Mouse (Mus musculus) brown adipose tissue, adult 24 weeks (tissue): ENCODE results near the gene Dtl. TPM values are rescaled to one million over a fixed set of nuclear protein-coding genes. Genes with fewer than 3 reads are reported as not detected.
"Not testable (repeated sequence)": the region's sequence is repeated elsewhere in the genome, so short reads cannot be mapped to it uniquely, and the experiment has no call there.

Experiments used
- H3K27ac ChIP-seq: fragments of 200-500 bp; replicated peaks from 2 replicates; pipeline ENCODE4 v1.5.1; 2012; ENCODE audit warnings: low read depth, mild to moderate bottlenecking, low read length
- H3K4me1 ChIP-seq: fragments of 200-500 bp; 2 replicates; pipeline ENCODE4 v1.6.1; 2012; ENCODE audit warnings: low read length, mixed read lengths; ENCODE audit not compliant: control insufficient read depth, insufficient read depth, insufficient read length
- H3K4me3 ChIP-seq: fragments of 200-500 bp; 2 replicates; pipeline ENCODE4 v1.5.1; 2012; ENCODE audit warnings: low read depth, mild to moderate bottlenecking, low read length, moderate library complexity; ENCODE audit not compliant: insufficient read depth
- polyA plus RNA-seq: library from polyadenylated mRNA; stranded (reverse); fragments of >200 nt; gene quantifications from 2 replicates; pipeline ENCODE4 v1.2.4, GENCODE M21; 2012; ENCODE audit not compliant: missing spikeins, insufficient read depth, insufficient read length

Dtl gene
- polyA plus RNA-seq, 1 experiment: 1.1 TPM

DNA sequence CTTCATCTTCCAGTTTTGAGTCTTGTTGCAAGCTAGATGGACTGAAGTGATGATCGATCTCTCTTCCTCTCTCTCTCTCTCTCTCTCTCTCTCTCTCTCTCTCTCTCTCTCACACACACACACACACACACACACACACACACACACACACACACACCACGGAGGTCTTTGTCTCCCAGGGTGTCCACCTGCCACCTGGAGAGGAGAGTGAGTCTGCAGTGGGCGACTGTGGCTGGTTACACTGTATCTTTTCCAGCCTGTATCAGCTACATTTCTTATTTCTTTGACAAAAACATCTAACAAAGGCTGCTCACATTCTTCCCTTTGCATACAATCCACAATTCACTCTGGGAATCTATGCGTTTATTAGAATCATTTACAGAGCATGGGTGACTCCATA is 56.4 kb downstream of the Dtl start:
- Histone ChIP-seq H3K27ac (no peak overlapping the region), H3K4me1 (no peaks in the 10 kb centered on the region), H3K4me3 (no peak overlapping the region)

DNA sequence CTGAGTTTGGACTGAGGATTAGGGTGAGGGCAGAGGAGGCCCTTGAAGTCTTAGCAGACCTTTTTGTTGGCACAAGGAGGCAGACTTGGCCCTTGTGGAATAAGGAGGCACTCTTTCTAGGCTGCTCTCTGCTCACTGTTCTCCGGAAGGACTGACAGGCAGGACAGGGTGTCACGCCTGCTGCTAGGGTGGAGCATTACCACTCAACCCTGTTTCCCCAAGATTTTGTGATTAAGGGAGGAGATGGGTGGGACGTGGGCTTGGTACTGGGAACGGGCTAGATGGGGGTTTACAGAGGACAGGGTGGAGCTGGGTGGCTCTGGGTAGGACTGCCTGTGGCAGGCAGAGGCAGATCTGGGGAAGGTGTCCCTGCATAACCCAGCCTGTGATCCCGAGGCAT is 57.4 kb downstream of the Dtl start:
- Histone ChIP-seq H3K4me3 (no peak overlapping the region), H3K4me1 (no peaks in the 10 kb centered on the region), H3K27ac (no peak overlapping the region)

DNA sequence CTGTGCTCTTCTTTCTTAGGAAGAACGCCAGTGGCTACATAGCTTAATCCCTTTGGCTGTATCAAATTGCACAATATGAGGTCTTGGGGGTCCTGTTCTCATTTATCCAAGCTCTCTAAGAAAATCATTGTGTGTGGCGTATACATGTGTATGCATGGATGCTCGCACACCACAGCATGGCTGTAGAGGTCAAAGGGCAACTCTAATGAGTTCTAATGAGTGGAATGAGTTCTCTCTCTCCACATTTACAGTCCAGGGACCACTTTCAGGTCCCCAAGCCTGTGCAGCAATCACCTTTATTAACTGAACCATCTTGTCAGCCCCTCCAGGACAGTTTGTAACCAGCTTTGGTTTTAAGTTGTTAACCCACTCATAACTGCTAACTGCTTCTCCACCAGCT is 58.3 kb downstream of the Dtl start:
- H3K27ac ChIP-seq: no peak overlapping the region
- no peak overlapping the region for H3K4me3 ChIP-seq
- H3K4me1 ChIP-seq: no peaks in the 10 kb centered on the region

DNA sequence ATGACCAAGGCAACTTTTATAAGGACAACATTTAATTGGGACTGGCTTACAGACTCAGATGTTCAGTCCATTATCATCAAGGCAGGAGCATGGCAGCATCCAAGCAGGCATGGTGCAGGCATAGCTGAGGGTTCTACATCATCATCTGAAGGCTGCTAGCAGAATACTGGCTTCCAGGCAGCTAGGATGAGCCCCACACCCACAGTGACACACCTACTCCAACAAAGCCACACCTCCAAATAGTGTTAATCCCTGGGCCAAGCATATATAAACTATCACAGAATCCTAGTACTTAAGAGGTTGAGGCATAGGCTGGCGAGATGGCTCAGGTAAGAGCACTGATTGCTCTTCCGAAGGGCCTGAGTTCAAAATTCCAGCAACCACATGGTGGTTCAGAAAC is 59.0 kb downstream of the Dtl start:
- H3K27ac ChIP-seq, H3K4me1 ChIP-seq, H3K4me3 ChIP-seq: not testable (repeated sequence)

DNA sequence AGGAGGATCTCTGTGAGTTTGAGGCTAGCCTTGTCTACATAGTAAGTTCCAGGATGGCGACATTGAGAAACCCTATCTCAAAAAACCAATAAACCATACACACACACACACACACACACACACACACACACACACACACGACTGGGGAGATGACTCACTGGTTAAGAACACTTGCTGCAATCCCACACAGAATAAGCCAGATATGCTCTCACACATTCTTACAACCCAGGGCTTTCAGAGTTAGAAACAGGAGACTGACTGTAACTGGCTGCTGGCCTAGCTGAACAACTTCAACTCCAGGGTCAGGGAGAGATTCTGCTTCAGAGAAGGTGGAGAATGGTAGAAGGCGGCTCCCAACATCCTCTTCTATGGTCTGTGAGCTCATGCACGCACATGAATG is 62.1 kb downstream of the Dtl start:
- Histone ChIP-seq H3K27ac (no peak overlapping the region), H3K4me3 (no peak overlapping the region), H3K4me1 (no peaks in the 10 kb centered on the region)

DNA sequence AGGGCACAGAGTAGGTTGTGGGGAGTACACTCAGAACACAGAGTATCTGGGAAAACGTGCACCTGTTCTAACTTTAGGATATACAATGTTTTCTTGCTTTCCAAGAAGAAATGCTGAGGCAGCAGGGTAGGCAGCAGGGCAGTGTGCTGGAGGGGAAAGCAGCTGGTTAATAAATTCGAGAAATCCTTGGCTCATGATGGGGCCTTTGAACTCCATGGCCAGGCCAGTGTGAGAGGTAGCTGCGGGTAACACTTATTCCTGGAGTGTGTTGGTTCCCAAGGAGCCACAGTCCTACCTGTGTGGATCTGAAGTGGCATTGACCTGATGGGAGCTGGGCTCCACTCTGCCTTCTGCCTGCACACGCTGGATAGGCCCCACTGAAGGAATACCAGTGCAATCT is 63.0 kb downstream of the Dtl start:
- Histone ChIP-seq H3K27ac (no peak overlapping the region), H3K4me3 (no peak overlapping the region), H3K4me1 (no peaks in the 10 kb centered on the region)

DNA sequence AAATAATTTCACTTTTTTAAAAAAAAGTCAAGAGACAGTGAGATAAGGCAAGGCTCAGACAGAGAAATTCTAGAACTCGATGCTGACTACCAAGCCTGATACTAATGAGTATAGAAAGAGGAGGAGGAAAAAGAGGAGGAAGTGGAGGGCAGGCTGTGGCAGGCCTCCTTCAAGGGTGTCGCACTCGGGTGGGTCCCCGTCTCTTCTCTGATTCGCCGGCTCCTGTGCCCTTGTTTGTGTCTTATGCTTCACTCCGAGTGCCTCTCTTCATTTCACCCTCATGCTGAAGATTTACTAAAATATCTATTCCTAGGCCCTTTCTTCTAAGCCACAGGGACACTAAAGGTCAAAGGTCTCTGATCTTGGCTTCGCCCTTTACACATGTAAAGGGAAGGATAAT is 63.8 kb downstream of the Dtl start:
- Histone ChIP-seq H3K4me3 (no peak overlapping the region), H3K27ac (no peak overlapping the region), H3K4me1 (no peaks in the 10 kb centered on the region)

DNA sequence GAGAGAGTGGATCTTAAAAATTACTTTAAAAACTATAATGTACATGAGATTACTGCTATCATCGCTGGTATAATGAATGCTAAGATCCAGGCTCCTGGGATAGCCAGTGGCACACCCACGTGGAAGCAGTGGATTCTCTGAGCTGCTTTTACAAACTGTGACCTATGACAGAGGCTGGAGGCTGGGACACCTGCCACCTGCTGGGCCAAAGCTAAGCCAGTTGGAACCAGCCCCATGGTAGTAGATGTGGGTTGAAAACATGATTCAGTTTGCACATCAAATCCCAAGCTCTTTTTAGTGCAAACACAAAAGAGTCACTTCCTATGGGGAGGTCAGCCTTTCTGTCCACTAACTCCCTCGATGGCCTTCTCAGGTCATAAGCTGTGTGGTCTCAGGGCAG is 65.5 kb downstream of the Dtl start:
- Histone ChIP-seq H3K4me1 (peaks cover 4% of the 10 kb centered on the region), H3K4me3 (no peak overlapping the region), H3K27ac (no peak overlapping the region)

DNA sequence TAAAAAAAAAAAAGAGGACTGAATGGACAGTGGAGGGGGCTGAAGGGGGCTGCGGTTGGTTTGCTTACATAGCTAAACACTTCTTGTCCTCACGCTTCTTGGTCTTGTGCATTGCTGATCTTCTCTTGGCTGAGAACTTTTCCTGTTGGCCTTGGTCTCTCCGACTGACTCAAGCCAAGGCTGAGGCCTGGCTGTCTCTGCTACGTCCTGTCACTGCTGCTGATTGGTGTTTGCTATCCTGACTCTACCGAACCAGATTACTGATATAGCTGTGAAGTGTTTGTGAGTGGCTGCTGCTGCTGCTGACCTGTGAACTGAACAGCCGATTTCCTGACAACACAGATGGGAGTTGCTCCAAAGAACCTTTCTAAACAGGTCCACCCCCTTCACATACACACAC is 66.2 kb downstream of the Dtl start:
- Histone ChIP-seq H3K4me1 (peaks cover 4% of the 10 kb centered on the region), H3K27ac (no peak overlapping the region), H3K4me3 (no peak overlapping the region)

DNA sequence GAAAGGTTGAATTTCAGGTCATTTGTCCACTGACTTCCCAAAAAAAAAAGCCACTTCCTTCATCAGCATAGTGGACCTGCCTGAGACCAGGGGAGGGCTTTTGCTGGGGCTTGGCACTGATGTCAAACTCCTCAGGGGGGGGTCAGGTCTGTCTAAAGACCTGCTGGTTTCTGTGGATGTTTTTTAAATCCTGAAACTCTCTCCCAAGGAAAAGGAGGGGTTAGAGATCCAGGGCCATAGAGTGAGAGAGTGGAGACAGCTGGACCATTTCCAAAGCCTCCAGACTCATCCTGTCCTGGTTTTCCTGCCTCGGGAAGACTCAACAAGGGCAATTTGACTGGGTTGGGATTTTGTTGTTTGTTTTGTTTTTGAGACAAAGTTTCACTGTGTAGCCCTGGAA is 68.6 kb downstream of the Dtl start:
- Histone ChIP-seq H3K4me3 (no peak overlapping the region), H3K27ac (peak overlapping the region; percentile 15), H3K4me1 (peaks cover 4% of the 10 kb centered on the region)

DNA sequence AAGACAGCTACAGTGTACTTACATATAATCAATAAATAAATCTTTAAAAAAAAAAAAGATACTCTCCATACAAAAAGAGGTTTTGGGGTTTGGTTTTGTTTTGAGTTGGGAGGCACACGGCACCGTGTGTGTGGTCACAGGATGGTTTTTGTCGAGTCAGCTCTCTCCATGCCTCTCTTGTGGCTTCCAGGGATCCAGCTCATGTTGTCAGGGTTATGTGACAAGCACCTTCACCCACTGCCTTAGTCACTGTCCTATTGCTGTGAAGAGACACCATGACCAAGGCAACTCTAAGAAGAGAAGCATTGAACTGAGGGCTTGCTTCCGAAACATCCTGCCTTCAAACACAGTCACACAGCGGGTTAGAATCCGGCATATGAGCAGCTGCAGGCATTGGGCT is 75.7 kb downstream of the Dtl start:
- peaks cover 29% of the 10 kb centered on the region for H3K4me1 ChIP-seq
- no peak overlapping the region for H3K4me3 ChIP-seq
- no peak overlapping the region for H3K27ac ChIP-seq

DNA sequence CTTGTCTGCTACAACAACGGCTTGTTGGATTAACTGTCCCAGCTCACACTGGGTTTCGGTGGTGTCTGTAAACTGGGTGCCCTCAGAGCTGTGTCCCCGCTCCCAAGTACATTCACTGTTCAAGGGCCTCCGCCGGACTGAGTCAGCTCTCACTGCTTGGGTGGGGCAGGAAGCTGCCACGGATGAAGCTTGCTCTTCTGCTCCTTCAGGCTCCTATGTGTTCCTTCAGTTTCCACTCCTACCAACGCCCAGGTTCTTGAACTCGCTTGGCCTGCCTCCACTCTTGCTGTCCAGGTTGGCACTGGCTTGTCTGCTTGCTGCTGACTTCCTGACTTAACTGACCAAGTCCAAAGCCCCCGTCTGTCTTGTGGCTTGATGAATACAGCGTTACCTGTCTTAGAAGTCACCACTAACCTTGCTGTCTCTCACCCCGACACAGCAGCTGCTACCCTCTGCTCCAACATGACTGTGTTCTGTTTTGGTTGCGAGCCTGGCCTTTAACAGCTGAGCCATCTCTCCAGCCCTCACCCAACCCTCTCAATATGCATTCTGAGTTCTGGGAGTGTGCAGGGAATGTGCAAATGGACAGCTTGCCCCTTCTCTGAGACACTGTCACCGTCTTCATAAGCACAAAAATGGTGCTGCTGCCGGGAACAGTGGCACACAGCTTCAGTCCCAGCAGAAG is 76.9 kb downstream of the Dtl start:
- Histone ChIP-seq H3K4me1 (peaks cover 39% of the 10 kb centered on the region), H3K27ac (peak overlapping the region; percentile 20; the same call in 1 of the 2 replicates), H3K4me3 (no peak overlapping the region)

DNA sequence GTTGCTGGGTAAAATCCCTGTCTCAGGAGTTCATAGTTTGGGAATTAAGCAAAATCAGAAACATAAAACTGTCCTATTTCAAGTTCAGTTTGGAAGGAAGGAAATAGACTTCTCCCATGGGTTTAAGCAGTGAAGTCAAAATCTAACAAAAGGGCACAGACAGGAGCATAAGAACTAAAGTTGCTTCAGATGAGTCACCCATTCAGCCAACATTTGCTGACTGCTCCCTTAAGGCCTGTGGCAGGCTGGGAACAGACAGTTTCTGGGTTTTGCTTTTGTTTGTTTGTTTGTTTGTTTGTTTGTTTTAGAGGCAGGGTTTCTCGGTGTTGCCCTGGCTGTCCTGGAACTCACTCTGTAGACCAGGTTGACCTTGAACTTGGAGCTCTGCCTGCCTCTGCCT is 78.7 kb downstream of the Dtl start:
- Histone ChIP-seq H3K4me1 (peaks cover 48% of the 10 kb centered on the region), H3K4me3 (no peak overlapping the region), H3K27ac (peak overlapping the region; percentile 82)

DNA sequence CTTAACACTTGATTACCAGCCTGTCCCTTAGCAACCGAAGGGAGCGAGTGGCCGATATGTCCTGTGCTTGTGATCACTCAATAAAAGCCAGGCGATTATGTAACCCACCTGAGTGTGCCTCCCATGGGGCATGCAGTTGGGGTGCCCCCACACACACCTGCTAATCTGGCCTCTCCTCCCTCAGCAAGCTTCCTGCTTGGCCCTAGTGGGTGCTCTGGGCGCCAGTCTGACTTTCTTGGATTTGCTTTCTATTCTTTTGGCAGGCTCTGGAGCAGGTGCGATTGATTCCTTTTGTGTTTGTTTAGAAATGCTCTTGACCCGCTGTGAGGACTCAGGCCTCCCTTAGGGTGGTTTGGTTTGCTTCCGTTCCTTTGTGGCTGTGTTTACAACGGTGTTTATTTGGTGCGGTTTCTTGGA is 80.3 kb downstream of the Dtl start:
- no peak overlapping the region for H3K4me3 ChIP-seq
- peak overlapping the region; percentile 85 for H3K27ac ChIP-seq
- peaks cover 53% of the 10 kb centered on the region for H3K4me1 ChIP-seq

DNA sequence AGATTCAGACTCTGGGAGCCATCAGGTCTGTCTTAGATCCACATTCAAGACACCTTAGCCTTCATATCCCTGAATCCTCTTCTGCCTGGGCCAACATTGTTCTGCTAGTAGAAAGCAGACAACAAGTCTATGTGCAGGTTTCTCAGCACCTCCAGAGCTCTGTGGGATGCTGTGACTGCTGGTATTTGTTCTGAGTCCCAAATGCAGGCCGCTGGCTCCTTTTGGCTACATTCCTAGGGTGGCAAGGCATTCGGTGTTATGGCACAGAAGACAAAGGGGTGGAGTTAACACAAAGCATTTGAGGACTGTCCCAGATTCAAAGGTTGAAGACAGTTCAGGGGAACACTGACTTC is 81.1 kb downstream of the Dtl start:
- Histone ChIP-seq H3K4me3 (no peak overlapping the region), H3K27ac (peak overlapping the region; percentile 87), H3K4me1 (peaks cover 56% of the 10 kb centered on the region)

DNA sequence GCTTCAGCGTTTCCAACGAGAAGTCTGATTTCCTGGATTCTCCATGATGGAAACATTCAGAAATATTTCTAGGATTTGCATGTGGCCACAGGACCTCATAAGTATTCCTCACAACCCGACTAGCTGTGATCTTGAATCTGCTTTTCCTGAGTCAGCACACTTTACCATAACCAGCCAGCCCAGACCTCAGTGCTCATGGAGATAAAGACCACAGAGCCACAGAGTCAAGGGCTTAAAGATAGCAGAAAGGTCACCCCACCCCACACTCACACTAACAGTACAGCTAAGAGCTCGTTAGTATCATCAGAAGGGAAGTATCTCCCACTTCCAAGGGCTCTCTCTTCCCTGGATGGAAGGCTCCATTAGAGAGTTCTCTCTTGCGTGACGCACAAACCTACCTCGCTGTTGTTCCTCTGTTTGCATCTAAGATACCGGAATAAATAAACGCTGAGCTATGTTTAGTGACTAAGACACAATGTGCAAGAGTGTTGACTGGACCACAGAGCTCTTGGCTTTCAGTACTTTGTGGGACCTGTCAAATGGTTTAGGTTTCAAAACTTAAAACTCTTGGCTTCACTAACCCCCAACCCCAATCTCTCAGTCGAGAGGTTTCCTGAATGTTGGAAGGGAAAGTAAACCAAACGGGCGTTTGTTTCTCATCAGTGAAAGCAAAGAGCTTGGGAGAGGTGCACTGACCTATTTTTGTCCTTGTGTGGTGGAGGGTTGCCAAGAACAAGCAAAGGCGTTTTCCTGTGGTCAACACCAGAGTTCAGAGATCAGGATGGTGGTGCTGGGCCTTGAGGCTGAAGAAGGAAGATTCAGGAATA is 81.7 kb downstream of the Dtl start:
- no peak overlapping the region for H3K4me3 ChIP-seq
- peak overlapping the region; percentile 87 for H3K27ac ChIP-seq
- H3K4me1 ChIP-seq: peaks cover 54% of the 10 kb centered on the region
